Mouse (Mus musculus) megakaryocyte progenitor cell, adult 5-6 weeks (primary cell): ENCODE measurements around the gene Pabpc4. TPM values are rescaled to one million over a fixed set of nuclear protein-coding genes. Genes with fewer than 3 reads are reported as not detected.
"Not testable (repeated sequence)": the region's sequence is repeated elsewhere in the genome, so short reads cannot be mapped to it uniquely, and the experiment has no call there.

ENCODE experiments used
- ATAC-seq: replicated peaks from 2 replicates; pipeline ENCODE4 v1.8.0; 2016; ENCODE audit warnings: mild to moderate bottlenecking, moderate TSS enrichment, inconsistent platforms; ENCODE audit not compliant: poor library complexity
- total RNA-seq, 2 experiments: library from RNA; stranded (forward) in 1 of 2; stranded (reverse) in 1 of 2; fragments of 157-497, 149-512 nt in 1 of 2; fragments of 200-1000 nt in 1 of 2; gene quantifications; 2 replicates each; pipeline versions ENCODE4 v1.2.3 to v1.2.4; 2015 to 2017

Pabpc4 gene
- total RNA-seq, 2 experiments from 2014 or later, result 118 to 168 TPM

DNA sequence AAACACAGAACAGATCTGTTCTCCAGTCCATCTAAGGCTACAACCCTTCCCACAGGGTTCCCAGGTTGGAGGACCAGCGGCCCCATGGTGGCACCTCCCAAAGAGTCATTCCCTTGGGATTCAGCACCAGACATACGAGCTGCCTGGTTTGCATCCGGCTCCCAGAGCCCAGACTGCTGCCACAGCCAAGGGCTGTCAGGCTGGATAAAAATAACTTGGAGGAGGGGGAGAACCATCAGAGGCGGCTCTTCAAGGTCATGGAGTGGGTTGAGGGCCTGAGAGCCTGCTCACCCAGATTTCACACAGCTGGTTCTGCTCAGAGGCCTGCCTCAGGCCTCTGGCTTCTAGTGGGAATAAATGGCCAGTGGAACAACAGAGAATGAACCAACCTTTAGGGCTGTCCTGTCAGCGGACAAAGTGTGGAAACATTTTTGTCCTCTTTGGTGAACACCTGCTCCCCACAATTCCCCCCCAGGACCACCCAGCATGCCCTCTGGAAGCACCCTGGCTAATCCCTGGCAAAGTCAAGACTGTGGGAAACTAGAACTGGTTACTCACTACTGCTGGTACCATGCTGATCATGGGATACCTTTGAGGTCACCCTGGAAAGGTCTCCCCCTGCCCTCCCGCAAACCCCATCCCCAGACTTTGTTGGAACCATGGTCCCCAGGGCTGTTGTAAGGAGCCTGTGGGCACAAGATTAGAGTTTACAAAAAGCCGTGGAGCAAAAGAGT is 14.8 kb upstream of the Pabpc4 start:
- no peak for ATAC-seq

DNA sequence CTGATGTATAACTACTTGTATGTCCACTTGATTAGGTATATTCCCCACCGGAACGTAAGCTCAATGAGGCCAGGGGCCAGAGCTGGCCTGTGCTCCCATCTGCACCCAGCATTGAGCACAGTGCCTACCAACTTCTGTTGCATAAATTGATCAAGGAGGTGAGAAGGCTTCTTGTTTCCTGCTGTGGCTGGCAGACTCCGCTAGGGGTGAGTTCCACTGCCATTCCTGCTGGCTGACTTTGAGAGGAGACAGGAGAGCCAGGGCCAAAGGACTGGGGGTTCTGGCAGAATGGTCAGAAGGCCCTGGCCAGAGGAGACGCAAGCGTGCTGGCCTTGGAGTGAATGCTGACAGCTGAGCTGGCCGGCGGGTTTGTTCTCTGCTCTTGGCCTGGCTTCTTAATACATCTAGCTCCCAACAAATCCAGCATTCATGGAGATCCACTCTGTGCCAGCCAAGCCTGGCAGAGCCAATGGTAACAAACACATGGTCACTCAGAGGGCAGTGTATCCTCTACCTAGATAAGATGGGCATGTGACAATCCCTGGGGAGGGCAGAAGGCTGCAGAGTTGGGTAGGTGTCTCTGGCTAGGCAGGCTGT is 13.1 kb upstream of the Pabpc4 start:
- no peak for ATAC-seq

DNA sequence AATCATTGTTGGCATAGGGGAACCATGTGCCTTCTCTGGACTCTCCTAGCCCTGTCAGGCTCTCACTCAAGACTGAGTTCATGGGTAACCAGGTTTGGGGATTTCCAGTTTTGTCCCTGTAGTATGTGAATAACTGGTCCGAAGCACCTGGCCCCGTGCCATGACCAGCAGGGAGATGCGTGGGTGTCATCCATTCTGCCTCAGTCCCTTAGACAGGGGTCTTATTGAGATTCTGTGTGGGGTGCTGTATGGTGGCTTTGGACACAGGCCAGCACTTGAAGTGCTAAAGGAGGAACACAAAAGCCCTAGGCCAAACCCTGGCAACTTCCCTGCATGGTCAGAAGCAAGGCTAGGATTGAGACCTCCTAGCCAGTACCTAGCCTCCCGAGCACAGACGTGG is 9.9 kb upstream of the Pabpc4 start:
- no peak for ATAC-seq

DNA sequence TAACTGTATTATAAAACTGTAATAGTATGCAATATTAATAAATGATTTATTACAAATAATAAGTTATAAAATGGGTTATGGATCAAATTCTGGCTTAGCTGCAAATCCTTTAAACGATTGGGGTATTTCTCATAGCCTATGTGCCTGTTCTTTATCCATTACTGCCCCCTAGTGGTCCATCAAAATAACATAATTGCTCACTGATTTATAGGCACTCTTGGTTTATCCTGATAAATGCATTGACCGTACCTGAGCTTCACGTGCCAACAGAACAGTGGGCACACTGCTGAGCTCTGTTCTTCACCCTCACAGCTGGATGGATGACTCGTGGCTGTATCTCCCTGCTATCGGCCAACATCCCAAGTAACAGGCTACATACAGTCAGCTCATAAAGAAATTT is 7.5 kb upstream of the Pabpc4 start:
- ATAC-seq, result peak; percentile 81

DNA sequence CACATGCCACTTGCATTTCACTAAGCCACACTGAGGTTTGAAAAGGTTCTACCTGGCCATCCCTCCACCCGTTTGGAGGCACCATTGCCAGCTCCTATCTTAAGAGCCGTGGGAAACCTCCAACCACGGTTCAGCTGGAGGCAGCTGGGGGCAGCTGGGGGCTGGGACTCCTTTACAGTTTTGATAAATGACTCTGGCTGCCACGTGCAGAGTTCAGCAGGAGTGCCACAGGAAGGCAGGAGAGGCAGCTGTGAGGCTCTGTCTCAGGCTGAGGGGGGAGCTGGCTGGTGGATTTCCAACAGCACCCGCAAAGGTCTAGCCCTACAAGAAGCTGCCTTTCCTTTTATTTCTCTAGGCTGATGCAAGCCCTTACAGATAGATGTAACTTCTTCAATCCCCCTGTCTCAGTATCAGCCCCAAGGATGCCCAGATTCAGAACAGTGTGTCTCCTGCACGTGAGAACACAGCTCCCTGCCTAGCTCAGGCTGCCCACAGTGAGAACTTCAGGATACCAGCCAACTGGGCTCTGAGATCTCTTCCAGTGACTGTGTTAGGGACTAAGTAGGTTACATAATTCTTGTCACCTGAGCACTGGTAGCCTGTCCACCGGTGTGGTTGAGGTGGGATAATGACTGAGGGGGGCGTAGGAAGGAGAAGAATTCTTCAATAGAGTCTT is 1.9 kb upstream of the Pabpc4 start:
- peak; percentile 39 for ATAC-seq

DNA sequence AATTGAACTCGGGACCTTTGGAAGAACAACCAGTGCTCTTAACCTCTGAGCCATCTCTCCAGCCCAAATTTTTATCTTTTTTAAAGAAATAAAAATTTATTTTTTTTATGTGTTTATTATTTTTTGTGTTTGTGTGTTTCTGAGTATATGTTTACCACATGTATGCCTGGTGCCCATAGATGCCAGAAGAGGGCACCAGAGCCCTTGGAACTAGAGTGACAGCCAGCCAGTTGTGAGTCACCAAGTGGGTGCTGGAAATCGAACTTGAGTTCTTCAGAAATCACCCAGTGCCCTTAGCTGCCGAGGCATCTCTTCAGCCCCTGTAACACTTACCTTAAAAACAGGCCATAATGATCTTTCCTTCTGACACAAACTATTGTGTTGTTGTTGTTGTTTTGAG is 8.9 kb downstream of the Pabpc4 start:
- peak; percentile 57; the same call in 1 of the 2 replicates for ATAC-seq

DNA sequence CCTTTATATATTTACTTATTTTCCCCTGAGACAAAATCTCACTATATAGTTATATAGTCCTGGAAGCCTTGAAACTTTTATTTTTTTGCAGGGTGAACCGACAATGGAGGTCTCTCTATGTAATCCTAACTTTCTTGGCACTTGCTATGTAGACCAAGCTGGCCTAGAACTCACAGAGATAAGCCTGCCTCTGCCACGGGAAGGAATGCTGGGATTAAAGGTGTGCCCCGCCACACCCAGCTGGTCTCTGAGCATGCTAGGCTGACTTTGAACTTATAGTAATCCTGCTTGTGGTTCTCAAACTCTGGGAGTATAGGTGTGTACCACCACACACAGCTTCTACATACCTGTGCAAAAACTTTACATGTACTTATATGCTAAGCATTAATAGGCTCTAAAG is 18.0 kb downstream of the Pabpc4 start:
- ATAC-seq, result no peak

DNA sequence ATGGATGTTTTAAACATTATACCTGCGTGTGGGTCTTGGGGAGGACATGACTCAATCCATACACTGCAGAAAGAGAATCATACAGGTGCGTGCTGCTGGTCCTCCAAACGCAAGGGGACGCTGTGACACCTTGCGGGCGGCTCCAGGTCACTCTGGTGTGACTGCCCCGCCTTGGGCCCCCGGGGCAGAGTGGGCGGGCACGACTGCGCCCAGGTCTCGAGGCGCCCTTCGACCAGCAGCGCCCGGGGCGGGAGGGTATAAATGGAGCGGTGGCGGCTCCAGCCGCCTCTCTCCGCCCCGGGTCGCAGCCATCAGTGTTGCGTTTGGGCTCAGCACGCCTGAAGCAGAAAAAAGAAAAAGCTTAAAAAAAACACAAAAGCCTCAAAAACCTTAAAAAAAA is 20.3 kb downstream of the Pabpc4 start:
- ATAC-seq, result peak; percentile 85

DNA sequence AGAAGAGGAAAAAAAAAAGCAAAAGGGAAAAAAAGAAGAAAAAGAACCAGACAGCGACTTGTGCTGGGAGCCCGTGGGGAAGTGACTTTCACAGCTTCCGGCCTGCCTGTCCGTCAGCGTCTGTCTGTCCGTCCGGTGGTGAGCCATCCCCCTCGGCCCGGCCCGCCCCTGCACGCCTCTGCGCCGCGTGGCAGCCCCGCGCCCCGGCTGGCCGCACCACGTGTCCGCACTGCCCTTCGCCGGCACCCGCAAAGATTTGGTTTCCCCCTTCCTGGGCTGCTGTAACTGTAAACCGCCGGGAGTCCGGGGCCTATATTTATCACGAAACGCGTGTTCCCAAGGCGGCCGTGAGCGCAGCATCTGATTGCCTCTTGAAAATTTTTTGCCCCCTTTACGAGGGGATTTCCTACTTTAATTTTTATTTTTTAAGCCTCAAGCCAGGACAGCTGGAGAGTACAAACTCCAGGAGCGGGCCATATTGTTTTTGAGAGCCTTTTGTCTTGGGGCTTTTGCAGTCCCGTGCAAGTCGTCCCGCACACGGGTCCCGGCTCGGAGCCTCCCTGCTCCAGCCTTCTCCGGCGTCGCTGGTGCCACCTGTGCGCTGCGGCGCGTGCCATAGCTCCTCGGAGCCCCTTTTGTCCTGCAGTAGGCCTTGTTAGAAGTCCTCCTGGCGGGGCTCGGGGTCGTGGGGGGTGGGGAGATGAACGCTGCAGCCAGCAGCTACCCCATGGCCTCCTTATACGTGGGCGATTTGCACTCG is 20.9 kb downstream of the Pabpc4 start:
- peak; percentile 25 for ATAC-seq

DNA sequence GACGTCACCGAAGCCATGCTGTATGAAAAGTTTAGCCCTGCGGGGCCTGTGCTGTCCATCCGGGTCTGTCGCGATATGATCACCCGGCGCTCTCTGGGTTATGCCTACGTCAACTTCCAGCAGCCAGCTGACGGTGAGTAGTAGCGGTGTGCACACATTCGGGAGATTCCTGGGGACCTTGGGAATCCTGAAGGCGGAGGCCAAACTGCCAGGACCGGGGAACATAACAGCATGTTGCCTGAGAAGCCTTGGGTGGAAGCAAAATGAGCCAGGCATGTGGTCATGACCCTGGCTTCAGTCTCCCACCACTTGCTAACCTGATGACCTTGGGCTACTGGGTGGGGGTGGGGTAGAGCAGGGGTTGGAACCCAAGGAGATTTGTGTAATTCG is 21.5 kb downstream of the Pabpc4 start:
- ATAC-seq, result not testable (repeated sequence)

DNA sequence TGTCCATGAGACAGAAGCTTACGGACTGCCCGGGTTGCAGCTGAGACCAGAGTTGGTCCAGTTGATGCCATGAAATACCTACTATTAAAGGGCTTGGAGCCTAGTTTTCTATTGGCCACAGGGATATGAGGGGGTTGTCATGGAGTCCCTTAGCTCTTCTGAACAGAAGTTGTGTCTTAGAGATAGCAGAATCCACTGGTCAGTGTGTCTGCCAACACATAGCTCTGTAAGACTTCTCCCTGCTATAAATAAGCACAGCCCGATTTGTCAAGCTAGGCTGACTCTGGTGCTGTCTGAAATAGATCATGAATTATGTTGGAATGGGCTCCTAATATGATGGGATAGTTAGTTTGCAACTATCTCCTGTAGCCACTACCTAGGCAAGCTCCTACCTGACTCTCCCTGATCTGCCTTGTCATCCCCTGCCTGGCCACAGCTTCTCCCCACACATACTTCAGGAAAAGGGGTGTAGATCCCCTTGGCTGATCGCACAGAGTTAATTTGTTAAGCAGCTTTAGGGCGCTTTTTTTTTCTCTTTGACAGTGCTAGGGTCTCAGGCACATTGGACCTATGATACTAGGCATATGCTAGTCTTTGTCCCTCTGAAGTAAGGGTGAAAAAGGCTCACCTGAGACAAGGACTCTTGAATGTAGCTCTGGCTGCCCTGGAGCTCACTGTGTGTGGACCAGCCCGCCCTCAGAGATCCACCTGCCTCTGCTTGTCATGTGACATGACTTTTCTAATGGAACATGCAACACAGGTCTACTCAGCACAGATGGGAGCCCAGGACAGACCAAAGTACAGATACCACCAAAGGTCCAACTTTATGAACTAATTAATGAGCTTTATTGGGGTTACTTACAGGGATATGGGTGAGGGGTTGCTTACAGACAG is 22.8 kb downstream of the Pabpc4 start:
- ATAC-seq, result no peak

DNA sequence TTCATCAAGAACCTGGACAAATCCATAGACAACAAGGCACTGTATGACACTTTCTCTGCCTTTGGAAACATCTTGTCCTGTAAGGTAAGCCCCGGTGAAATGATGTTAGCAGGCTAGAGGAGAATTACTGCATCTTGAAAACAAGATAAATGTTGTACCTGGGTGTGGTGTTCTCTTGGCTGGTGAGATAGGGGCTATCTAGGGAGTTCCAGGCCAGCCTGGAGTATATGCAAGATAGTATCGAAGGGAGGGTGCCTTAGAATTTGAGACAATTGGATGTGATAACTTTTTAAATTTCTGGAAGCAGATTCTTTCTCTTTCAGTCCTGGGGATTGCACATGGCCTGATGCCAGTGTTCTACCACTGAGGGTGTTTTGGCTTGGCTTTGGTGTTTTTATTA is 24.6 kb downstream of the Pabpc4 start:
- peak; percentile 54 for ATAC-seq

DNA sequence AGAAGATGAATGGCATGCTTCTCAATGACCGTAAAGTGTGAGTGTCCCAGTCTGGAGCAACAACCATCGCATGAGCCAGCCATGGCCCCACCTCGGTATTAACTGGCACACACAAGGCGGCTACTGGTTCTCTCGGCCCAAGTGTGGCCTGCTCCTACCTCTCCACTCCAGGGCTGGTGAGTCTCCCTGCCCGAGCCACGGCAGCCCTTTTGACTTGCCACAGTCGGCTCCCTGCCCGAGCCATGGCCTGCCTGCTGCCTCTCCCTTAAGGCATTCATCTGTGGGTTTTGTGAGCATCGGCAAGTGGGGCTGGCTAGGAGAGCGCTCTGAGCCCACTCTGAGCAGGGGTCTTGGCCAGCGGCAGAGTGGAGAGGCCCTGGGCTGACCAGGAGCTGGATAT is 26.9 kb downstream of the Pabpc4 start:
- ATAC-seq, result no peak

DNA sequence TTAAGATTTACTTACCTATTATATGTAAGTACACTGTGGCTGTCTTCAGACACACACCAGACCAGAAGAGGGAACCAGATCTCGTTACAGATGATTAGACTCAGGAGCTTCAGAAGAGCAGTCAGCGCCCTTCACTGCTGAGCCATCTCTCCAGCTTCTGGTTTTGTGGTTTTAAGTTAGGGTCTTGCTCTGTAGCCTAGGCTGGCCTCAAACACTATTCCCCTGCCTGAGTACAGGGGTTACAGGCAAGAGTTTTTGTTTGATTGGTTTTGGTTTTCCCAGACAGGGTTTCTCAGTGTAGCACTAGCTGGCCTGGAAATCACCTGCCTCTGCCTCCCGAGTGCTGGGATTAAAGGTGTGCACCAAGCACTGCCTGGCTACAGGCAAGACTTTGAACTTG is 30.2 kb downstream of the Pabpc4 start:
- no peak for ATAC-seq

DNA sequence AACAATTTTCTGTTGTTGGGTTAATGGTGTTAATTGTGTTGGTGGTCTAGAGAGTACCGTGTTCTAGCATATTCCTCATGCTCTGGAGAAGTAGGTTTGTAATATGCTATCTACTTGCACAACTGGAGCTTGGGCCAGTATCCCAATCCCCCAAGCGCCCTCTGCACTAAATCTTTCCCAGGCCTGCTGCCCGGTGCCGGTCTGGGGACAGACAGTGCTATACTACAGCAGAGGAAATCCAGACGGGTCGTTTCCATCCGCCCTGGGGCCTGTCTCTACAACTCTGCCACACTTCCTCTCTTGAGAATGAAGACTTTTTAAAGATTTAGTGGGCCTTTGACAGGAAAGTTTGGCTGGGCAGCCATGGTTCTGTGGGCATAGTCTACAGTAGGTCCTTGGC is 30.8 kb downstream of the Pabpc4 start:
- no peak for ATAC-seq

DNA sequence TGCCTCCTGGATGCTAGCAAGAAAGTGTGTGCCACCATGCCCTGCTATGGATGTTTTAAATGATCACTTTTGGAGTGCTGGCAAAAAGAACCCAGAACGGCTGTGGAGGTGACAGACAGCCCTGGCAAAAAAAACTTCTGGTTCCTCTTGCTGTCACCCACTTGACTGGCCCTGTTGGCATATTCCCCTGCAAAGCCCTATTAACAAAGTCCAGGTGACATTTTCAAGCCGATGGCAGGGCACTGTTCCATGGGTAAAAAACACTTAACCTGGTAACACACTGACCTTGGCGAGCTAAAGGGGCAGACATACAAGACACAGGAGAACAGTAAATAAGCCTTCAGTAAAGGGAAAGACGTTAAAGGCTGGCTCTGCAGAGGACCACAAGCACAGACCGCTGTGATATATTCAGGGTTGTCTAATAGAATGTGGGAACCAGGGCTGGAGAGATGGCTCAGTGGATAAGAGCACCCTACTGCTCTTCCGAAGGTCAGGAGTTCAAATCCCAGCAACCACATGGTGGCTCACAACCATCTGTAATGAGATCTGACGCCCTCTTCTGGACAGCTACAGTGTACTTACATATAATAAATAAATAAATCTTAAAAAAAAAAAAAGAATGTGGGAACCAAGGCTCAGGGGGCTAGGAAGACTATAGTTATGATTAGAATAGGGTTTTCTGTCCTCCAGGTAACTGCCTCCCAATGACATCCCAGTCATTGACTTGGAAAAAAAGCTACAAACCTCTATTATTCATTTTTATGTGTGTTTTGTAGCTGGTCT is 31.7 kb downstream of the Pabpc4 start:
- no peak for ATAC-seq

DNA sequence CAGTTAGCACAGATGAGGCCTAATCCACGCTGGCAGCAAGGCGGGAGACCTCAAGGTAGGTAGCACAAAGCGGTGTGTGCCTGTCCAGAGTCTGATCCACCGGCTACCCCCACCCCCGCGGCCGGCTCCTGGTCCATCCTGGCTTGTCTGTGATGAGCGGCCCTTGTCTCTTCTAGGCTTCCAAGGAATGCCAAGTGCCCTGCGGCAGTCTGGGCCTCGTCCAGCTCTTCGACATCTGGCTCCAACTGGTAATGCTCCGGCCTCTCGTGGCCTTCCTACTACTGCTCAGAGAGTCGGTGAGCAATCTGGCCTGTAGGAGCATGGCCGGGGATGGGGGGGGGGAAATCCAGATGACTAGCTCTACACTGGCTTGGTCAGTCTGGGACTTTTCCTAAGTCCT is 32.9 kb downstream of the Pabpc4 start:
- ATAC-seq, result not testable (repeated sequence)

DNA sequence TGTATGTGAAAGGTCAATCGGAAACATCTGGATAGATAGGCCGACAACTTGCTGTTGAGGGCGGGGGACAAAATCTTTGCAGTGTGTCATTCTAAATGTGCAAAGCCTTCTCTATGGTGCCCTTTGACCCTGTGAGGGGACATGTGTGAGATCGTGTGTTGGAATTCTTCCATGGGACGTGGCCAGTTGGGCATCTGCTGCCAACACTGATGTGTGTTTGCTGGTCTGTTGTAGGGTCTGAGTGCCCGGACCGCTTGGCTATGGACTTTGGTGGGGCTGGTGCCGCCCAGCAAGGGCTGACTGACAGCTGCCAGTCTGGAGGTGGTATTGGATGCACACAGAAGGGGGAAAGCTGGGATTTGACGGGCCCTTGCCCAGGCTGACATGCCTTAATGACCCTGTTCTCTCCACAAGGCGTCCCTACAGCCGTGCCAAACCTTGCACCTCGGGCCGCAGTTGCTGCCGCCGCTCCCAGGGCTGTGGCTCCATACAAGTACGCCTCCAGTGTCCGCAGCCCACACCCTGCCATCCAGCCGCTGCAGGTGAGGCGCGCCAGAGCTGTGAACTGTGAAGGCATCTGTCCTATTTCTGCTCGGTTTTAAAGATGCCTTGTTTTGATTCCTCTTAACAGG is 33.5 kb downstream of the Pabpc4 start:
- no peak for ATAC-seq

DNA sequence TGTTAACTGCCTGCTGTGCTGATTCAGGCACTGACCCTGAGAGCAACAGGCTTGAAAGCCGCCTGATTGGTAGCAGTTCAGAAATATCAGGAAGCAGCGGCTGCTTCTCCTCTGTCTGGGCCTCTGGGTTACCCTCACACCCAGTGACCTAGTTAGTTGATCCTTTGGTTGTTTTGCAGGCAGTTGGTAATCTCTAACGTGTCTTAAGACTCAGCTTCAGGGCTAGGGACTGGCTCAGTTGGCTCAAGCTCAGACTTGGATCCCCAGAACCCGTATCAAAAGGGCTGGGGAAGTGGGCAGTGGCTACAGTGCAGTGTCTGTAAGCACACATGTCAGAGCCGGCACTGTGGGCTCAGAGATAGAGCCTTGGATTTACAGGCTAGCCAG is 34.0 kb downstream of the Pabpc4 start:
- ATAC-seq, result 0 out of 2 replicates have a peak, but pooled peaks have one; percentile 4
